Mouse (Mus musculus): ENCODE data around the gene Sh3pxd2a. TPM values are rescaled to one million over a fixed set of nuclear protein-coding genes. Genes with fewer than 3 reads are reported as not detected.

Sh3pxd2a gene
- total RNA-seq, 2 experiments from 2014 or later, result 79.8 to 85.6 TPM

- no peak for DNase-seq
These were observed 27.7 kb upstream of the Sh3pxd2a start for GRCm38 (mm10) chr19:47491853-47492252.

- DNase-seq, result no peak
These were observed 25.0 kb upstream of the Sh3pxd2a start for GRCm38 (mm10) chr19:47489233-47489632.

GRCm38 (mm10) chr19:47488250-47488649, 24.0 kb upstream of the Sh3pxd2a start:
- DNase-seq, result no peak

GRCm38 (mm10) chr19:47487572-47487971, 23.4 kb upstream of the Sh3pxd2a start:
- no peak for DNase-seq

- no peak for DNase-seq
These were observed 21.9 kb upstream of the Sh3pxd2a start for GRCm38 (mm10) chr19:47485997-47486566.

GRCm38 (mm10) chr19:47484110-47484509, 19.9 kb upstream of the Sh3pxd2a start:
- DNase-seq, result no peak

GRCm38 (mm10) chr19:47483346-47483745, 19.1 kb upstream of the Sh3pxd2a start:
- DNase-seq, result no peak

- no peak for DNase-seq
These were observed 9.3 kb upstream of the Sh3pxd2a start for GRCm38 (mm10) chr19:47473453-47473852.

- DNase-seq, result peak; percentile 56
These were observed 8.7 kb upstream of the Sh3pxd2a start for GRCm38 (mm10) chr19:47472881-47473400.

- DNase-seq, result no peak
These were observed 7.6 kb upstream of the Sh3pxd2a start for GRCm38 (mm10) chr19:47471808-47472207.

GRCm38 (mm10) chr19:47468750-47469149, 4.5 kb upstream of the Sh3pxd2a start:
- DNase-seq, result no peak

GRCm38 (mm10) chr19:47466775-47467174, 2.6 kb upstream of the Sh3pxd2a start:
- DNase-seq, result no peak

GRCm38 (mm10) chr19:47465467-47465866, 1.3 kb upstream of the Sh3pxd2a start:
- no peak for DNase-seq

- peak; percentile 93 for DNase-seq
These were observed 431 bp downstream of the Sh3pxd2a start for GRCm38 (mm10) chr19:47463636-47464303.

- no peak for DNase-seq
These were observed 995 bp downstream of the Sh3pxd2a start for GRCm38 (mm10) chr19:47463206-47463605.

- DNase-seq, result no peak
These were observed 1.5 kb downstream of the Sh3pxd2a start for GRCm38 (mm10) chr19:47462725-47463124.

- no peak for DNase-seq
These were observed 2.4 kb downstream of the Sh3pxd2a start for GRCm38 (mm10) chr19:47461838-47462237.

- DNase-seq, result no peak
These were observed 2.8 kb downstream of the Sh3pxd2a start for GRCm38 (mm10) chr19:47461386-47461785.

- DNase-seq, result no peak
These were observed 3.9 kb downstream of the Sh3pxd2a start for GRCm38 (mm10) chr19:47460120-47460960.

- no peak for DNase-seq
These were observed 5.0 kb downstream of the Sh3pxd2a start for GRCm38 (mm10) chr19:47459214-47459613.

- no peak for DNase-seq
These were observed 5.6 kb downstream of the Sh3pxd2a start for GRCm38 (mm10) chr19:47458504-47459161.

Data from gastrocnemius, postnatal 10 days (tissue).